Mouse (Mus musculus): ENCODE measurements at regions not wholly inside any gene's neighbourhood (a gene's known extent, or its start where the extent isn't known, plus 50 kb on each side); places are given as distances from the start of the nearest gene placed in this dataset.

GRCm38 (mm10) chr17:31736716-31737115 lies 59.1 kb downstream of the Cryaa start:
- TF ChIP-seq GATA1 (IDR thresholded peaks at IDR 0.05; ENCODE audit: borderline replicate concordance, low read length) (no peak), FLI1 (IDR thresholded peaks at IDR 0.05; ENCODE audit: low read length) (no peak)
